ENCODE assay signal across 8 mouse cellular contexts in the genomic region with DNA sequence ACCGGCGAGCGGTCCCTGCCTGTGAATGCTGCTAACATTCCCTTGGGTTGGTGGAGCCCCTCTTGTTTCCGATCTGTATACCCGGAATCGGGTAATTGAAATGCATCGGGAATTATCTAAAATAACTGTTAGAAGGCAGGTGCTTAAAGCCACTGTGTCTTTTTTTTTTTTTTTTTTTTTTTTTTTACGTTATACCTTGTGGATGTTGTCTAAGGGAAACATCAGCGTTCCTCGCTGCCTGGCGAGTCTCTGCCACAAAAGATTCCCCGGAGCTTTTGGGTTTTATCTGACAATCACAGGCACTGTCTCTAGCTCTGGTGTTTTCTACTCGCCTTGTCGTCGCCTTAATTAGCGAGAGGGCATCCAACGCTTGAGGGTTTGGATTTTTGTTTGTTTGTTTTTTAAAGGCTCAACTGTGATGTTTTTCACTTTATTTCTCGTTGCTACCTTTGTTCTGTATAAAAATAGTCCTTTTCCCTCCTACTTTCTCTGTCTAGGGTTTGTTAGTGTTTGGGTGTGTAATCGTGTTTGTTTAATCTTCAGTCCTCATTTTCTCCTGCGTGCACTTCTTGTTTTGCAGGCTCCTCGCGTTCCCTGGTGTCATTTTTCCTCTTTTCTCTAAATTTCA. TPM values are rescaled to one million over a fixed set of nuclear protein-coding genes. Genes with fewer than 3 reads are reported as not detected.
A peak's percentile ranks its signal among the peaks of the same experiment; 100 is the strongest.
DNase-seq lines count a peak whose midpoint lies in the region; ATAC-seq and TF ChIP-seq lines count a peak whose summit lies in the region.

No protein-coding gene starts in this region.

- H3K4me3 ChIP-seq in kidney, embryonic 16.5 days (ENCODE audit: low read length) = peak overlapping the region; percentile 90
- H3K4me3 ChIP-seq in embryonic facial prominence, embryonic 11.5 days (ENCODE audit: low read depth, low read length) = peak overlapping the region; percentile 88
- H3K4me3 ChIP-seq in hindbrain, postnatal 0 days (ENCODE audit: low read length) = peak overlapping the region; percentile 78
- H3K4me3 ChIP-seq in midbrain, postnatal 0 days (ENCODE audit: low read depth, low read length) = peak overlapping the region; percentile 89

- H3K36me3 ChIP-seq in kidney, embryonic 16.5 days (ENCODE audit: insufficient read depth, low read length) = no peaks in the 10 kb centered on the region
- H3K36me3 ChIP-seq in embryonic facial prominence, embryonic 11.5 days (replicated peaks; ENCODE audit: control insufficient read depth, insufficient read depth, low read depth, low read length) = no peaks in the 10 kb centered on the region
- H3K36me3 ChIP-seq in hindbrain, postnatal 0 days (ENCODE audit: insufficient read depth, low read length) = no peaks in the 10 kb centered on the region
- H3K36me3 ChIP-seq in midbrain, postnatal 0 days (ENCODE audit: insufficient read depth, low read length) = no peaks in the 10 kb centered on the region

- peak overlapping the region; percentile 92 for H3K9ac ChIP-seq in kidney, embryonic 16.5 days (replicated peaks; ENCODE audit: low read length)
- peak overlapping the region; percentile 92 for H3K9ac ChIP-seq in embryonic facial prominence, embryonic 11.5 days (replicated peaks; ENCODE audit: low read length)
- H3K9ac ChIP-seq in hindbrain, postnatal 0 days (replicated peaks; ENCODE audit: low read length) = peak overlapping the region; percentile 67
- peak overlapping the region; percentile 77 for H3K9ac ChIP-seq in midbrain, postnatal 0 days (replicated peaks; ENCODE audit: low read length, poor library complexity, severe bottlenecking)

- no peaks in the 10 kb centered on the region for H3K9me3 ChIP-seq in kidney, embryonic 16.5 days (ENCODE audit: low read length)
- no peaks in the 10 kb centered on the region for H3K9me3 ChIP-seq in embryonic facial prominence, embryonic 11.5 days (replicated peaks; ENCODE audit: control insufficient read depth, low read length)
- no peaks in the 10 kb centered on the region for H3K9me3 ChIP-seq in hindbrain, postnatal 0 days (ENCODE audit: low read length)
- no peaks in the 10 kb centered on the region for H3K9me3 ChIP-seq in midbrain, postnatal 0 days (ENCODE audit: low read length)

- peaks cover 20% of the 10 kb centered on the region for H3K27me3 ChIP-seq in kidney, embryonic 16.5 days (ENCODE audit: insufficient read depth, low read length)
- H3K27me3 ChIP-seq in embryonic facial prominence, embryonic 11.5 days (ENCODE audit: control insufficient read depth, insufficient read depth, low read length) = no peaks in the 10 kb centered on the region
- no peaks in the 10 kb centered on the region for H3K27me3 ChIP-seq in hindbrain, postnatal 0 days (ENCODE audit: insufficient read depth, low read length)
- H3K27me3 ChIP-seq in midbrain, postnatal 0 days (ENCODE audit: insufficient read depth, low read length) = no peaks in the 10 kb centered on the region; the same call in 1 of the 2 replicates

- TF ChIP-seq CTCF in hindbrain, postnatal 0 days (IDR thresholded peaks at IDR 0.05; ENCODE audit: low read depth) = no peak
- TF ChIP-seq CTCF in midbrain, postnatal 0 days (IDR thresholded peaks at IDR 0.05) = no peak

- no peak overlapping the region for H3K27ac ChIP-seq in kidney, embryonic 16.5 days (ENCODE audit: low read length)
- H3K27ac ChIP-seq in embryonic facial prominence, embryonic 11.5 days (replicated peaks; ENCODE audit: low read depth, low read length) = no peak overlapping the region; the same call in 1 of the 2 replicates
- peak overlapping the region; percentile 76 for H3K27ac ChIP-seq in hindbrain, postnatal 0 days
- H3K27ac ChIP-seq in midbrain, postnatal 0 days (ENCODE audit: low read depth, low read length) = peak overlapping the region; percentile 85

- H3K4me2 ChIP-seq in kidney, embryonic 16.5 days (replicated peaks; ENCODE audit: low read depth, low read length) = peak overlapping the region; percentile 85
- H3K4me2 ChIP-seq in embryonic facial prominence, embryonic 11.5 days (ENCODE audit: low read depth, low read length) = peak overlapping the region; percentile 48
- peak overlapping the region; percentile 59 for H3K4me2 ChIP-seq in hindbrain, postnatal 0 days (ENCODE audit: low read depth, low read length)
- peak overlapping the region; percentile 72 for H3K4me2 ChIP-seq in midbrain, postnatal 0 days (ENCODE audit: low read depth, low read length, poor library complexity, severe bottlenecking)

- ATAC-seq in kidney, embryonic 16.5 days (ENCODE audit: low FRiP score, low TSS enrichment) = no peak
- ATAC-seq in embryonic facial prominence, embryonic 11.5 days (replicated peaks; ENCODE audit: insufficient number of reproducible peaks, low FRiP score, low TSS enrichment, low read depth) = no peak
- no peak for ATAC-seq in hindbrain, postnatal 0 days
- no peak for ATAC-seq in midbrain, postnatal 0 days (ENCODE audit: low FRiP score)

- under 1% methylated on average over 22 of the region's 22 CpGs for WGBS in kidney, embryonic 16.5 days
- under 1% methylated on average over 22 of the region's 22 CpGs for WGBS in embryonic facial prominence, embryonic 11.5 days
- WGBS in hindbrain, postnatal 0 days = under 1% methylated on average over 22 of the region's 22 CpGs
- WGBS in midbrain, postnatal 0 days = under 1% methylated on average over 22 of the region's 22 CpGs

- H3K4me1 ChIP-seq in kidney, embryonic 16.5 days (ENCODE audit: insufficient read depth, low read length) = peaks cover 7% of the 10 kb centered on the region; the same call in 1 of the 2 replicates
- no peaks in the 10 kb centered on the region for H3K4me1 ChIP-seq in embryonic facial prominence, embryonic 11.5 days (ENCODE audit: control insufficient read depth, insufficient read depth, low read length)
- H3K4me1 ChIP-seq in hindbrain, postnatal 0 days (ENCODE audit: insufficient read depth, low read length) = peaks cover 13% of the 10 kb centered on the region
- peaks cover 7% of the 10 kb centered on the region; the same call in 1 of the 2 replicates for H3K4me1 ChIP-seq in midbrain, postnatal 0 days (ENCODE audit: insufficient read depth, low read length)

- no peak for DNase-seq in kidney, postnatal 10 days
- no peak for DNase-seq in embryonic facial prominence, embryonic 11.5 days (ENCODE audit: low spot score)
- DNase-seq in hindbrain, postnatal 0 days (ENCODE audit: low spot score) = no peak
- peak; percentile 39 for DNase-seq in midbrain, postnatal 0 days (ENCODE audit: low spot score)
- DNase-seq in left cerebral cortex, adult 8-10 months (ENCODE audit: low spot score in 2 of 2) = no peak
- DNase-seq in spleen, postnatal 10 days (ENCODE audit: low spot score in 2 of 2) = no peak
- no peak for DNase-seq in thymus, postnatal 4 days

RNA-seq across cellular contexts. Expression of a gene that starts 0.7 kb away (rescaled TPM):
- 12.2 and 17.0 TPM in 2 replicates for polyA plus RNA-seq in kidney, embryonic 16.5 days (2015; fragmentation: Nextera tagmentation; extraction: Ambion mirVana)
- 50.4 and 61.1 TPM in 2 replicates for polyA plus RNA-seq in embryonic facial prominence, embryonic 11.5 days (2014; fragmentation: Nextera tagmentation; extraction: Ambion mirVana)
- total RNA-seq in hindbrain, postnatal 0 days (2014; rRNA removed) = 95.3 and 111 TPM in 2 replicates
- 63.8 and 68.8 TPM in 2 replicates for polyA plus RNA-seq in hindbrain, postnatal 0 days (2015; fragmentation: Nextera tagmentation; extraction: Ambion mirVana)
- total RNA-seq in midbrain, postnatal 0 days (2014; rRNA removed) = 122 and 147 TPM in 2 replicates
- 80.3 and 81.1 TPM in 2 replicates for polyA plus RNA-seq in midbrain, postnatal 0 days (2015; fragmentation: Nextera tagmentation; extraction: Ambion mirVana)
- 1,000 to 10,000 TPM; 1,322 to 1,483 (median 1,424) TPM for total RNA-seq in left cerebral cortex, adult 8-10 months (2022)

Comparison
In these comparisons a context has a peak if more than half of its experiments do, and no peak if none do; other contexts are left out.
1. H3K27ac ChIP-seq: peak in hindbrain, postnatal 0 days (single experiment) and midbrain, postnatal 0 days (single experiment); none in kidney, embryonic 16.5 days (single experiment) and embryonic facial prominence, embryonic 11.5 days (single experiment).
2. Peak in every context shown above with its lines, with median percentiles within 50 percentile points of each other: H3K4me2 ChIP-seq, H3K4me3 ChIP-seq and H3K9ac ChIP-seq.